Mouse (Mus musculus) lung, postnatal 0 days (tissue): ENCODE measurements at regions not wholly inside any gene's neighbourhood (a gene's known extent, or its start where the extent isn't known, plus 50 kb on each side); places are given as distances from the start of the nearest gene placed in this dataset.

Experiments
- CTCF ChIP-seq: IDR thresholded peaks from 2 replicates; pipeline ENCODE4 v1.5.1; 2016; ENCODE audit warnings: antibody characterized with exemption, mild to moderate bottlenecking
- EP300 ChIP-seq: IDR thresholded peaks from 2 replicates; pipeline ENCODE4 v1.6.1; 2016; ENCODE audit warnings: antibody characterized with exemption, mild to moderate bottlenecking, control low read depth

- no peak for TF ChIP-seq EP300
- TF ChIP-seq CTCF = no peak
Observed at GRCm38 (mm10) chr2:166280651-166281127, 125.2 kb upstream of the Sulf2 start.
